Mouse (Mus musculus) lung, postnatal 0 days (tissue): ENCODE measurements around the gene Ovol3. TPM values are rescaled to one million over a fixed set of nuclear protein-coding genes. Genes with fewer than 3 reads are reported as not detected.
"Not testable (repeated sequence)": the region's sequence is repeated elsewhere in the genome, so short reads cannot be mapped to it uniquely, and the experiment has no call there.

Experiments
- ATAC-seq: fragments of 200-750 bp; cut with Nextera tagmentation; 2 replicates; pipeline ENCODE4 v1.8.0; 2017; ENCODE audit warnings: moderate library complexity
- DNase-seq: peaks from one replicate; pipeline ENCODE4 v3.0.0-alpha.2; 2016; ENCODE audit warnings: low spot score
- H3K27ac ChIP-seq: fragments of 300-500 bp; sonication (generic); 2 replicates; pipeline ENCODE4 v1.5.1; 2014; ENCODE audit warnings: antibody characterized with exemption, mild to moderate bottlenecking, low read length, mixed read lengths
- H3K27me3 ChIP-seq: fragments of 300-500 bp; sonication (generic); replicated peaks from 2 replicates; pipeline ENCODE4 v1.6.1; 2014; ENCODE audit warnings: low read length, mixed read lengths; ENCODE audit not compliant: insufficient read depth
- H3K36me3 ChIP-seq: fragments of 300-500 bp; sonication (generic); 2 replicates; pipeline ENCODE4 v1.6.1; 2014; ENCODE audit warnings: low read length, mixed read lengths; ENCODE audit not compliant: insufficient read depth
- H3K4me1 ChIP-seq: fragments of 300-500 bp; sonication (generic); 2 replicates; pipeline ENCODE4 v1.6.1; 2014; ENCODE audit warnings: antibody characterized with exemption, low read depth, low read length, mixed read lengths; ENCODE audit not compliant: insufficient read depth
- H3K4me2 ChIP-seq: fragments of 300-500 bp; sonication (generic); replicated peaks from 2 replicates; pipeline ENCODE4 v1.6.1; 2014; ENCODE audit warnings: low read depth, mild to moderate bottlenecking, low read length, moderate library complexity, mixed read lengths
- H3K4me3 ChIP-seq: fragments of 300-500 bp; sonication (generic); 2 replicates; pipeline ENCODE4 v1.5.1; 2014; ENCODE audit warnings: low read depth, low read length
- H3K9ac ChIP-seq: fragments of 300-500 bp; sonication (generic); replicated peaks from 2 replicates; pipeline ENCODE4 v1.6.1; 2014; ENCODE audit warnings: low read depth, mild to moderate bottlenecking
- H3K9me3 ChIP-seq: fragments of 300-500 bp; sonication (generic); 2 replicates; pipeline ENCODE4 v1.6.1; 2016; ENCODE audit warnings: low read length, mixed read lengths
- CTCF ChIP-seq: IDR thresholded peaks from 2 replicates; pipeline ENCODE4 v1.5.1; 2016; ENCODE audit warnings: antibody characterized with exemption, mild to moderate bottlenecking
- EP300 ChIP-seq: IDR thresholded peaks from 2 replicates; pipeline ENCODE4 v1.6.1; 2016; ENCODE audit warnings: antibody characterized with exemption, mild to moderate bottlenecking, control low read depth
- WGBS: fragments of 180-500 bp; shearing (Covaris S2); extraction: QIAGEN DNeasy Blood & Tissue Kit; methylation state at CpG from one replicate; pipeline ENCODE4 v1.1.7; 2014; 5-methylcytosine and 5-hydroxymethylcytosine counted together
- polyA plus RNA-seq: library from polyadenylated mRNA; unstranded; fragments of >200 nt; fragmentation: Nextera tagmentation; extraction: Ambion mirVana; gene quantifications from 2 replicates; pipeline ENCODE4 v1.2.1, GENCODE M21; 2015

The Ovol3 gene
- polyA plus RNA-seq, 1 experiment from 2014 or later, result 0.27 TPM

- DNase-seq, result peak; percentile 81
- 74% methylated on average over 12 of the region's 12 CpGs for WGBS
- Histone ChIP-seq H3K9me3 (no peaks in the 10 kb centered on the region), H3K9ac (no peak overlapping the region), H3K4me2 (no peak overlapping the region), H3K36me3 (0 out of 2 replicates have a peak, but pooled peaks cover 4% of the 10 kb centered on the region), H3K27ac (peak overlapping the region; percentile 27; the same call in 1 of the 2 replicates), H3K4me3 (no peak overlapping the region), H3K27me3 (no peaks in the 10 kb centered on the region), H3K4me1 (no peaks in the 10 kb centered on the region)
- ATAC-seq, result peak; percentile 93
- TF ChIP-seq EP300 (no peak), CTCF (no peak)
Measured at GRCm38 (mm10) chr7:30251956-30252954, 16.7 kb upstream of the Ovol3 start.

- H3K9me3 ChIP-seq, H3K4me3 ChIP-seq, H3K4me1 ChIP-seq, H3K9ac ChIP-seq, ATAC-seq, H3K27ac ChIP-seq, H3K4me2 ChIP-seq, H3K36me3 ChIP-seq, DNase-seq, H3K27me3 ChIP-seq: not testable (repeated sequence)
- WGBS, result 89% methylated on average over 3 of the region's 3 CpGs
Measured at GRCm38 (mm10) chr7:30237374-30237773, 1.8 kb upstream of the Ovol3 start.

- Histone ChIP-seq H3K9me3 (no peaks in the 10 kb centered on the region), H3K4me1 (peaks cover 5% of the 10 kb centered on the region; the same call in 1 of the 2 replicates), H3K4me3 (no peak overlapping the region), H3K4me2 (no peak overlapping the region), H3K9ac (no peak overlapping the region), H3K36me3 (no peaks in the 10 kb centered on the region), H3K27ac (no peak overlapping the region), H3K27me3 (no peaks in the 10 kb centered on the region)
- no peak for TF ChIP-seq EP300
- no peak for TF ChIP-seq CTCF
- WGBS, result 82% methylated on average over 8 of the region's 8 CpGs
- no peak for DNase-seq
- no peak for ATAC-seq
Measured at GRCm38 (mm10) chr7:30235091-30235490, 434 bp downstream of the Ovol3 start.

GRCm38 (mm10) chr7:30234276-30234858 lies 1.2 kb downstream of the Ovol3 start:
- no peaks in the 10 kb centered on the region for H3K27me3 ChIP-seq
- no peaks in the 10 kb centered on the region for H3K36me3 ChIP-seq
- peak; percentile 14 for ATAC-seq
- H3K4me1 ChIP-seq, result peaks cover 5% of the 10 kb centered on the region; the same call in 1 of the 2 replicates
- H3K9me3 ChIP-seq, result no peaks in the 10 kb centered on the region
- 80% methylated on average over 15 of the region's 15 CpGs for WGBS
- H3K9ac ChIP-seq, result no peak overlapping the region
- DNase-seq, result peak; percentile 60
- no peak overlapping the region for H3K27ac ChIP-seq
- TF ChIP-seq EP300 (no peak), CTCF (no peak)
- H3K4me2 ChIP-seq, result no peak overlapping the region
- H3K4me3 ChIP-seq, result no peak overlapping the region

GRCm38 (mm10) chr7:30233387-30233786 lies 2.1 kb downstream of the Ovol3 start:
- DNase-seq (no peak), ATAC-seq (no peak)
- no peak overlapping the region; the same call in 1 of the 2 replicates for H3K4me2 ChIP-seq
- no peaks in the 10 kb centered on the region for H3K36me3 ChIP-seq
- H3K9me3 ChIP-seq, result no peaks in the 10 kb centered on the region
- no peak overlapping the region for H3K9ac ChIP-seq
- peaks cover 5% of the 10 kb centered on the region; the same call in 1 of the 2 replicates for H3K4me1 ChIP-seq
- WGBS, result 86% methylated on average over 20 of the region's 20 CpGs
- no peaks in the 10 kb centered on the region for H3K27me3 ChIP-seq
- no peak overlapping the region; the same call in 1 of the 2 replicates for H3K4me3 ChIP-seq
- 0 out of 2 replicates have a peak overlapping the region, but pooled peaks have one; percentile 5 for H3K27ac ChIP-seq
- TF ChIP-seq CTCF (no peak), EP300 (no peak)

GRCm38 (mm10) chr7:30232631-30233148 lies 2.8 kb downstream of the Ovol3 start:
- peaks cover 5% of the 10 kb centered on the region; the same call in 1 of the 2 replicates for H3K4me1 ChIP-seq
- WGBS, result 2% methylated on average over 24 of the region's 24 CpGs
- H3K4me2 ChIP-seq, result peak overlapping the region; percentile 76
- no peaks in the 10 kb centered on the region for H3K9me3 ChIP-seq
- DNase-seq, result peak; percentile 83
- H3K4me3 ChIP-seq, result peak overlapping the region; percentile 67
- peak; percentile 23 for ATAC-seq
- TF ChIP-seq CTCF (peak; percentile 78), EP300 (peak; percentile 66; the same call in 1 of the 2 replicates)
- no peaks in the 10 kb centered on the region for H3K36me3 ChIP-seq
- no peaks in the 10 kb centered on the region for H3K27me3 ChIP-seq
- peak overlapping the region; percentile 83 for H3K27ac ChIP-seq
- H3K9ac ChIP-seq, result peak overlapping the region; percentile 75
